Mouse (Mus musculus) brain, adult 2 months (tissue): ENCODE results near the gene Tra2a.

Source experiments
- DNase-seq: peaks from one replicate; pipeline ENCODE4 v3.0.0; 2011; ENCODE audit warnings: low read depth, low spot score

The Tra2a gene

DNA sequence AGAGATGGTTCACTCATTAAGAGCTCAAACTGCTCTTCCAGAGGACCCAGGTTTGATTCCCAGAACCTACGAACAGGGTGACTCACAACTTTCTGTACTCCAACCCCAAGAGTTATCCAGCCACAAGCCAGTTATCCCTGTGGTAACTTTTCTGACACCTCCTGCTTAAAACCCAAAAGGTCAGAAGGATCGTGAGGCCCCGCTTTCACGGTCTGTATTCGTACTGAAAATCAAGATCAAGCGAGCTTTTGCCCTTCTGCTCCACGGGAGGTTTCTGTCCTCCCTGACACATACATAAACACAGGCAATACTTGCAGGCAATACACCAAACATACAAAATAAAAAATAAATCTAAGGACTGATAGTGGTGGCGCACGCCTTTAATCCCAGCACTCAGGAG lies 27.5 kb downstream of the Tra2a start:
- DNase-seq: peak; percentile 96

DNA sequence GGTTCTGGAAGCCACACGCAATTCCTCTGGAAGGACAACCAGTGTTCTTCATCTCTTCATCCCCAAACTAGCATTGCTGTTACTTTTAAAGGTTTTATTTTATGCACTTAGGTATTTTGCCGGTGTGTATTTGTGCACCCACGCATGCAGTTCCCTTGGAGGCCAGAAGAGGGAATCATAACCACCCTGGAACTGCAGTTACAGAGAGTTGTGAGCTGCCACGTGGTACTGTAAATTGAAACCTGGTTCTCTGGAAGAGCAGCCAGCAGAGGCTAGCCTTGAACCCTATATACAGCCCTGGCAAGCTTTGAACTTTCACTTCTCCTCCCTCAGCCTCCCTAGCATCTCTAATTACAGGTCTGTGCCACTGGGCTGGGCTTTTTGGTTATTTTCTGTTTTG lies 30.5 kb downstream of the Tra2a start:
- DNase-seq: no peak

DNA sequence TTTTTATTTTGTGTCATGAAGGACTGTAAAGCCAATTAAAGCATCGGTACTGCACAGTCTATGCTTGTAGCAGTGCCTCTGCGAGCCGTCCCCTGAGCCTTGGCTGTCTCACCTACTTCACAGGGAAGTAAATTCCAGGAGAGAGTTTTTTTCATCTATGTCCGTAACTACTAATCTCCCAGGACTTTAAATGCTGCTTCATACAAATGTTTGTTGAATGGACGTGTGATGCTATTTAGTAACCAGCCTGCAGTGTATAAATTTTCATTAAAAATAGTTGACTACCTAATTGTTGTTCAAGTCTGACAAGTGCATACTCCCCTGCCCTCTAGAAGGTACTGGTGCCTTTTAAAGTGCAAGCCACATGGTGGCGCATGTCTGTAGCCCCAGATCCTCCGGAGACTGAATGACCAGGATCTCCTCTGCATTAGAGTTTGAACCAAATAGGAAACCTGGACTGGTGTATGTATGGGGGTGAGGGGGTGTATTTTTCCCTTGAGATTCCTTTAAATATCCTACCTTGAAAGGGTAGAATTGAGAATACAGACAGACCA lies 35.6 kb downstream of the Tra2a start:
- DNase-seq: peak; percentile 55

DNA sequence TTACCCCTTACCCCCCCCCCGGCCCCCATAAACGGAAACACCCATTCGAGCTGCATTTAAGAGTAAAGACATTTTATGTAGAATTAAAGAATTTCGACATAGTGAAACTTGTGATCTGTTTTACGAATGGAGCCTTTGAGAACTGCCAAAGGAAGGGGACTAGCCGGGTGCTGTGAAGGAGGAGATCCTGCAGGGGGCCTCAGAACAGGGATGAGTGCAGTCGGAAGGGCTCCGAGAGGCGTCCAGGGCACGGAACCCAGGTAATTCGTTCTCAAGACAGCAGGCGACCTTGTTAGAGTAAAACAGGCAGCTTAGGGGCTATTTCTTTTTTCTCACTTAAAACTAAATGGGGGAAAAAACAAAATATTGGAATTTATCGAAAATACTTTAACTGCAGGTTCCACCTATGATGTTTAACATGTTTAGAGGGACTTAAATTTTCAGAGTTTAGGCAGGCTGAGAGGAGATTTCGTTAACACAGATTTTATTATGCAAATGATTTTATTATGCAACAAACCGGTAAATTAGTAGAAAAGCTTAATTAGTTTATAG lies 36.6 kb downstream of the Tra2a start:
- DNase-seq: no peak

DNA sequence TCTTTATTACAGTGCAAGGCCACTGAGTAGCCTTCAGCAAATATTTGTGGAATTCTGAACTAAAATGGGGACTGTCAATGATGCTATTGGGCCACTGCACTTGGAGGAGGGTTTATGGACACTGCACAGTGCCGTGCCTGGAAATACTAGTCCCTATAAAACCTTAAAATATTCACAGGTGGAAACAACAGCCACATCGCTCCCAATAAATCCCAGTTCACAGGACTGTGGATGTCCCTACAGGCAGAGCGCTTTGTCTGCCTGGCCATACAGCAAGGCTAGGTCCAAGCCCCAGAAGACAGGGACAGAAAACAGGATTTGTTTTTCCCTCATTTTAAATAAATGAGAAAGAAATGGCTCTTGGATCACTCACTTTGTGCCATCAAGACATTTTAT lies 38.1 kb downstream of the Tra2a start:
- no peak for DNase-seq

DNA sequence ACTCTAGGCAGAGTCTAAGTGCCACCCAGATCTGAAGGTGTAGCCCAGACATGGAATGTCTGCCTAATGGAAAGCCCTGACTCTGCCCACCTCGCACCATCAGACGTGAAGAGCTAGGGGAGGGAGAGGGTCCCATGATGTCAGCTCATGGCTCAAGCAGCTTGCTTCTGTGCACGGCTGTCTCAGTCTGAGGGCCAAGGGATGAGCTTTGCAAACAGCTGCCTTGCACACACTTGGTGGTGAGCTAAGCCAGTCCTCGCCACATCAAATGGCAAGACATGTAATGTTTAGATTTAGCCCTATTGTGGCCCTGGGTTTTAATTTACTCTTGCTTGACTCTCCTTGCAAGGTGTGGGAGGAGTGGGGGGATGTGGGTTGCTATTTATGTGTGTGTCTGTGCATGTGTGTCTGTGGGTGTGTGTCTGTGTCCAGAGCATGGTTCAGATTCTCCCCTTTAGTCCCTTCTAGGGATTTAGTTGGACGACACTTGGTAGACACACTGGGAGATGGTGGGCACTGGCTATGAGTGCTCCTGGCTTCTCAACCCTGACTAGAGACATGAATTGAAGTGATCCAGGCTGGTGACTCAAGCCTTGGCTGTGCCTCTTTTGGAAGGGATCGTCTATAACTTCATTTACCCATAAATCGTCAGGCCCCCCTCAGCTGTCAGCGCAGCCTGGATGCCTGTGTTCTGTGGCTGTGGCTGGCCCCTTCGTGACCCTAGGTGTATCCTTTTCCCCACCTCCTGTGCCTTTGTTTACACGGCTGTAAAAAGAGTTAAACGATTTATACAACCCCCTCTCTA lies 38.7 kb downstream of the Tra2a start:
- DNase-seq: no peak

DNA sequence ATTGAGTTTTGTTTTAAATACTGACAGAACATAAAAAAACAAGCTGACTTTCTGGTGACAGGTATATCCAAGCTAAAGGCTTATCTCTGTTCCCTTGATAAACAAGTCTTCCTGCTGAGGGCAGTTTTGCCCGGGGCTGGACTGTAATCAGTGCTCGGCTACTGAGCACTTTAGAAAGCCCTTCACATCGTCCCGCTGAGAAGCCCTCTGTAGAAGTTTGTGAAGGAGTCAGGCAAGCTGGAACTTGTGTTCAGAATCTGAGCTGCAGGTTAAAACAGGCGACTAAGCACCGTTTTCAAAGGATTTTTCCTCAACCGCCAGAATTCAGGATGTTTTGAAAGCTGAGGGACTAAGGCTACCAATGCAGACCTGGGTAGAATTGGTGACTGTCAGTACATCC lies 41.9 kb downstream of the Tra2a start:
- DNase-seq: no peak

DNA sequence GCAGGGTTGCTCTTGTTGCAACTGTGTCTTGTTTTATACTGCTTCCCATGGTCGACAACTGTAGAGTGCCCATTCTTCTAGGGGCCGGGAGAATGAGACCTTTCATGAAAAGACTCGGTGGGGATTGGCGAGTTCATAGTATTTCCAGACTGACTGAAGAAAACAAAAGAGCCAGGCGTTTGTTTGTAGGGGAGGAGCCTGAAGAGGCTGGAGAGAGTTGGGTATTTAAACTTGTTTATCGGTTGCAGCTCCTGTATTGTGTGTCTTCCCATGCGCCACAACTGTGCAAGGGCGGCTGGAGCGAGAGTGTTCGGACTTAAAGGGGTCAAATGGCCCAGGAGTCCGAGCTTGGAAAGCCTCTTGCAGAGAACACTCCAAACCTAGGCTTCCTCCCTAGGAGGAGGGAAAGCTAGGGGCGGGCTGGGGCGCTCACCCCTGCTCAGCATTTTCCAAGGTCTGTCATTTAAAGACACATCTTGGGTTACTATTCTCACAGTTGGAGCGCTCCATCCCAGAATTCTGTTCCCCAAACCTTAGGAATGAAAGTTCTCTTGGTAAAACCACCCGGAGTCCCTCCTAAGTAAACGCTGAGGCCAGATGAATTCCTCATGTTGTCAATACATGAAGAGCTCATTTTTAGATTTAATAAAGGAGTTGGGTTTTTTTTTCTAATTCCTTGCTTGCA lies 43.8 kb downstream of the Tra2a start:
- DNase-seq: no peak

DNA sequence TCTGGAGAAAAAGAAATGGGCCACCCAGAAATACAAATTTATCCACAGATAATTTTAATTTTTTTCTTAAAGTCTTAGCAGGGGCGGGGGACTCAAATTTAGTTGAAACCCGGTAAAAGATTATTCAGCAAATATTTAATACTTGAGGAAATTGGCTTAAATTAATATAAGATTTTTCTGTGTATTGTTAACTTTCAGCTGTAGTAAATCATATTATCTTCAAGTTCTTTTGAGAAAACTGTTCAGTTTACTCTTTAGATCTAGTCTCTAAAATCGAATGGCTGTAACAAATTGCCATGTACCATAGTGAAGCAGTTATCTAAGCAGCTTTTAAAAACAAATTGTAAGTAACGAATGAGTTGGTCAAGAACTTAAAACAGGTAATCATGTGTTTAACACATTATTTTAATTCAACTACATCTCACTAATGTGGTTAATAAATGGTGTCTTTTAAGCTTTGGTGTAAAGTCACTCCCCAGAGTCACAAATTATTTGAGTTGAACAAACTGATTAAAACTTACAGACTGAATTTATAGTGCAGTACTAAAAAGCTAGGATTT lies 44.8 kb downstream of the Tra2a start:
- no peak for DNase-seq

DNA sequence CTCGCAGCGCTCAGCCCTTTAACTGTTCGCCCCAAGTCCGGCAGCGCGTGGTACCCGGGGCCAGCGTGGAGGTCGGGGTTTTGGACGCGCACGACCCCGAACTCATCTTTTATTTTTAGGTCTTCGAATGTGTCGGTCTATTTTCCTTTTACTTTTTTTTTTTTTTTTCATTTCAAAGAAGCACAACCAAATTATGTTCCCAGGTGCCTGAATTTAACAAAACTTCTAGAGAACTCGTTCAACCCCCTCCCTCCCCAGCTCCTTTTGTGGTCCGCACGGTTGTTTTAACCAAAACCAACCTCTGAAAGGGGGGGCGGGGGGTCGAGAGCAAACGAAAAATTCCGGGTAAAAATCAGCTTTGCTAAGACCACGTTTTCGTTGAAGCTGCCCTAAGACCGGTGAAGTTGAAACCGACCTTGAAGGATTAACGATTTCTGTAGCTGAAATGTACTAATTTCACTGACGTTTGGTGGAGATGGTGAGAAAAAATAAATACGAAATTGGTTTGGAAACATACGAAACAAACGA lies 45.5 kb downstream of the Tra2a start:
- DNase-seq: no peak

DNA sequence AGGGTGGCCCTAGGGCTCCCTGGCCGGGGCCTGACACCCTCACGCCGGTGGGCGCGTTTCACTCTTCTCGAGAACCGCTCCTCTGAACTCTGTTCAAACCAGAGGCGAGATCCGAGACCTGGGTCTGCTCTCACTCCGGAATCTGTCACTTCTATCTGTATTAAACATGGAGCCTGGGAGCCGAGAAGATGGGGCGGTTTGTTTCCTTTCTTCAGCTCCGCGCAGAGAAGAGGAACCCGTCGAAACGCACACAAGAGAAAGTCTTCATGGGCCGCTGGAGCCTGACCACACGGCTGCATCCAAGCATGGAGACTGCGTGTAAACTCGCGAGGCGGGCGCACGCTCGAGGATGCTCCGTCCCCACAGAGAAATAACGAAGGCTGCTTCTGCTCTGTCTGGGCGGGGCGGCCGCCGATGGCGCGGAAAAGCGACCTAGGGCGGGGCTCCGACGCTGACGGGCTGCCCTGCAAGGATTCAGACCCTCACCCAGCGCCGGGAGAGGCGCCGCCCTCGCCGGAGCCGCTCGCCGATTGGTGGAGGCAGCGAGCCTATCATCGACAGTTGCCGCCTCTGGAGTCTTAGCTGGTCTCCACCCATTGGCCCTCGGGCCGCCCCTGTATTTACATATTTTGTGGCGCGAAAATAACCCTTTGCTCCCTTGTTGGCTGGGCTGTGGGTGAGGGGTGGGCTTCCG lies 46.1 kb downstream of the Tra2a start:
- no peak for DNase-seq

DNA sequence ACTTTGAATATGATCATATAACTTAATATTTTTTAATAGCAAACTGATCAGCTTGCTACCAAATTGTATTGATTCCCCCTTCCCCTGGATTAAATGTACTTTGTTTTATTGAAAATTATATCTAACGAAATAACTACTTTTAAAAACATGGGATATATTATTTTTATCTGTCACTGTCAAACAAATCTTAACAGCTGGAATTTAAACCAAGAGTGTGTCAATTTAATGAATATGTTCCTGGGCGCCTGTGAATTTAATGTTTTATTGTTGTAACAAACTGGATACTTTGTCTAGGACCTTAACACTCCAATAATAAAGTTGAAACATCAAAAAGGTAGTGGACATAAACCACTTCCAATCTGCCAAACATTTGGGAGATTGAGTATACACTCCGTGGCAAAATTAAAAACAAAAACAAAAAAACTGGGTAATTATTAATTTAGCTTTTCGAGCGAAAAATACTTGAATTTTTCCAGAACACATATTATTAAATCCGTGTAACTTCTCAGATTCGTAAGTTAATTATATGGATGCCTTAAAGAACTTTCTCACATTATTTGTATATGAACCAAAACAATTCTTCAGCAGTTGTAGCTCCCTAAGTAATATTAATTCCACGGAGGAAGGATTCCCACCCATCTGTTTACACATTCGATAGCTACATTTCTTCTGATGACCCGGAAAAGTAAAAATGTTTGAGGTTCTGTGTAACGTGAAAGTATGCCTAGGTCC lies 46.9 kb downstream of the Tra2a start:
- DNase-seq: no peak

DNA sequence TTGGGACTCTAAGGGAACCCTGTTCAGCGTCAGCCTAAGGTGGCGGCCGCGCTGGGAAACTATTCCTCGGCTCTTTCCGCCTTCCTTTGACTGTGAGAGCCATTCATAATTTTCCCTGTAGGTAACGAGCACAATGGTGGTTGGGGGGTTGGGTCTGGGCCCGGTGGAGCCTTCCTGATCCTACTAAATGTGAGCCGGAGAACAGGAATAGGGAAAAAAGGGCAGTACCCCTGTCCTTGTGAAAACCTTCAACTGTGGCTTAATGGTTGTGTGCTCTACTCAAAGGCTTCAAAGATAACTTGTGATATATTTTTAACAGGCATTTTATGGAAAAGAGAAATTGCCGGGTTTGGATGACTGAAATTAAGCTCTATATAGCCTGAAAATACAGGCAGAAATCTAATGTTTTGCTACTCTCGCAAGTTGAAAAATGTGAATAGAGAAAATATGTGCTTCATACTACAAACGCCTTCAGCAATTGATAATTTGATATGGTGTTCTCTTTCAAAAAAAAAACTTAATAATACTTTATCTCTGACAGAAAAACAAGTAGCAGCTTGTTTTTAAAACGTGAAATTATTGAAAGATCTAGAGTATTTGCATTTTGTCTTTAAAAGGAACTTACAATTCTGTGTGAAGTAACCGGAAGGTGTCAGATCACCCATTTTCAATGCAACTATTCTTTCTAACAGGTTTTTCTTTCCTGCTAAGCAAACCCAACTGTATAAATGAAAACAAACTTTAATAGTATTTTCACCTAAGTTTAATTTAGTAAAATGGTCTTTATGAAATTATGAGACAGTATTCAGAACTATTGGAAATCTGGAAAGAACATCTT lies 47.9 kb downstream of the Tra2a start:
- no peak for DNase-seq

DNA sequence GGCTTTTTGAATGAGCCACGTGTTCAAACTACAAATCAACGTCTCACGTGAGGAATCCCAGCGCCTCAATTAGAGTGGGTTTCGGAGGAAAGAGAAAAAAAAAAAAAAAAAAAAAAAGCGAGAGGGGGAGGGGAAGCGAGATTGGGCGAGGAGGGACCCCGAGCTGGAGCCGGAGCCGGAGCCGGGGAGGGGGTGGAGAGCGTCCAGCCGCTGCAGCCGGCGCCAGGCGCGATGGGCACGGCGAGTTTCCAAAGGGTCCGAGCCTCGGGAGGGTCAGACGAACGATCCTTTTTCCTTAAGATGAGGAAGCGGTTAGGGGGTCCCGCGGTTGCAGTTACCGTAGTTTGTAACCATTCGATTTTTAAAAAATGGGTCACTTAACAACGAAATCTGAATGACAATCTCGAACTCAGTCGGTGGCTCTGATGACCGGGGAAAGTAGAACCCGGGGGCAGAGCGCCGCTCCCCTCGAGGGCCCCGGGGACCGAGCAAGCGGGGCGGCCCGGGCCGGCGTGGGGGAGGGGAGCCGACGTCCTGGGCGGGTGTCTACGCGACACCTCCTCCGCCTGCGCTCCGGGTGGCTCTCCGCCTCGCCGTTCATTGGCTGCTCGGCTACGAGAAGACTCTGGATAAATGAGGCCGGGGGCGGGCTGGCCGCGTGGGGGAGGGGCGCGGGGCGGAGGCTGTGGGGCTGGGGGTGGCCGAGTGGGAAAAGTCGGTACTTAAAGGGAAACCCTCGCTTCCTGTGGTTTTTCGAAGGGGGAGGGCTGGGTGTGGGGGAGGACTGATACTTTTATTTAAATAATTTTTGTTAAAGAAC lies 48.7 kb downstream of the Tra2a start, which contains the start of gene Igf2bp3:
Gene Igf2bp3, minus strand, starts transcription at position 30 of the 820 bp plus-strand sequence.
- DNase-seq: no peak

DNA sequence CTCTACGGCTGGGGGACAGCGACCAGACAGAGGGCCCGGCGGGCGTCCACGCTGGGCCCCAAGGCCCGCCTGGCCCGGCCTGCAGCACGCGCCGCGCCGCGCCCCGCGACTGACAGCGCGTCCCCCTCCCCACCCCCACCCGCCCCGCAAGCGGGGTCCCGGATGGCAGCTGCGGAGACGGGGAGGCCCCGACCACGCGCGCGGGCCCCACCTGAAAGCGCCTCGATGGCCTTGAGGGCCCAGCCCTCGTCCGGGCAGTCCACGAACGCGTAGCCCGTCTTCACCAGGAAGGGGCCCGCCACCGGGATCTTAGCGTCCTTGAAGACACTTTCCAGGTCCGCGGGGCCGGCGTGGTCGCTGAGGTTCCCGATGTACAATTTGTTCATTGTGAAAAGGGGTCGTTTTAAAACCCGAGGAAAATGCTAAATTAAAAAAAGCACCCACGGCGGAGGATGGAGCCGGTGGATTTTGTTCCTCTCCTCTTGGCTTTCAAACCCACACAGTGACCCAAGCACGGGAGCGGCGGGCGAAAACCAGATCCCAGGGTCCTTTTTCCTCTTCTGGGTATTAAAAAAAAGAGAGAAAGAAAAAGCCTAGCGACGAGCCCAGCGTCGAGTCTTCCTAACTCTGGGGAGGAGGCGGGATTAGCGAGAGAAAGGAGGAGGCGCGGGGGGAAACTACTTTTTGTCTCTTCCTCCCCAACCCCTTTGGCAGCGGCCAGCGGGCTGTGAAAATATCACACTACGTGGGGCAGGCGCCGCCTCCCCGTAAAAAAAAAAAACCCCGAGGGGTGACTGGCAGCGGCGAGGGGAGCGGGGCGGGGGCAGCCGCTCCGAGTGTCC lies 49.5 kb downstream of the Tra2a start:
- DNase-seq: no peak

DNA sequence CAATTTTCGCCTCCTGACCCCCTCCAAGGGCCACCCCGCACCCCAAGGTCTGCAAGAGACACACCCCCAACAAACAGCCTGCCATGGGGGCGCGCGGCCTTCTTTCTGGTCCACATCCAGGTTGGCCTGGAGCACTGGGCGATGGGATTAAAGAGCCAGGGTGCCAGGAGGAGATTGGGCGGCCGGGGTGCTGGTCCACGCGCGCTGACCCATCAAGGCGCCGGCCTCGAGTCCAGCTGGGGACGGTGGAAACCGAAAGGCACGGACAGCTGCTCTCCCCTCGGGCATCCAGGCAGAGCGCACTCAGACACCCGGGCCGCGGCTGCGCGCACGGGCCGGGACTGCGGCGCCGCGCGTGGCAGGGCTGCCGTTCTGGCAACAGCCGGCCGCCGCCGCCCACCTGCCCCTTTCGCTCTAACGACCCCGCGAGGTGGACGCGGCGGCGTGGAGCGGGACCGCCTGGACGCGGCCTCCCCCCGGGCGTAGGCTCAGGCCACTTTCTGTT lies 50.2 kb downstream of the Tra2a start:
- no peak for DNase-seq

DNA sequence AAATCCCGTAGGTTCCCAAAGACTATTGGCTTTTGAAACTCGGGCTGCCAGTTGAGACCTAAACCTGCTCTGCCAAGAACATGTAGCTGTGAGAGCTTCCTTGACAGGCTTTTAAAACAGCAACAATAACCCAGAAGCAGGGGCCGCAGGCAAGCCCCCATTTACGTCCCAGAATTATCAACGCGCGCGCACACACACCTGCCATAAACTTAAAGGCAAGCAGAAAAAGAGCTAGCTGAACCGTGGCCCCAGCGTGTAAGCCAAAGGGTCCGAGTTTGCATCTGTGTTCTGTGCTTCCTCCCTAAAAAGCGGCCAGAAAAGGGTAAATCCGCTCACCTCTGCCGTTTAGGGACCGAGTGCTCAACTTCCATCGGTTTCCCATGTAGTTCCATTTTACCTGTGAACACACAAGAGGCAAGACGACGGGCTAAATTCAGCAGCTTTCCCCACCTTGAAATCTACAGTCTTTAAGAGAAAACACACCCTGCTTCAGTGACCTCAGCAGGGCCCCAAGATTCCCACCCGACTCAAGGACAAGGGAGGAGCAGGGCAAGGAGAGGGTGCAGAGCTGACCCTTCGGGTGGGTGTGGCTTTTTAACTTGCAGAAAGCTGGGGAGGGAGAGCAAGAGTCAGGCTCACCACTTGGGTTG lies 50.8 kb downstream of the Tra2a start:
- no peak for DNase-seq
